Mouse (Mus musculus): ENCODE measurements around the gene Trpm5. TPM values are rescaled to one million over a fixed set of nuclear protein-coding genes. Genes with fewer than 3 reads are reported as not detected.

Trpm5 gene
- total RNA-seq, 2 experiments from 2014 or later: 0.38 TPM

Other genes starting within 250 kb of the Trpm5 start
- 1 to 10 TPM; 1.2 to 1.7 TPM for gene Th, start 163.5 kb downstream of the Trpm5 start, total RNA-seq (2021)
- gene Ascl2, start 125.4 kb downstream of the Trpm5 start, total RNA-seq (2021): under 1 TPM; 0.50 to 0.62 TPM
- not detected for gene Tspan32, start 89.6 kb downstream of the Trpm5 start, total RNA-seq (2021)
- gene Cd81, start 41.9 kb downstream of the Trpm5 start, total RNA-seq (2021): 100 to 1,000 TPM; 249 to 263 TPM
- gene Tssc4, start 25.4 kb downstream of the Trpm5 start, total RNA-seq (2021): 10 to 100 TPM; 41.6 to 44.8 TPM
- 1 to 10 TPM; 1.1 to 1.5 TPM for gene Kcnq1, start 11.7 kb upstream of the Trpm5 start, total RNA-seq (2021)

Data from left cerebral cortex, postnatal 4 days (tissue).